Mouse (Mus musculus): ENCODE measurements around the gene Cxcr1.

- TF ChIP-seq POLR2A (IDR thresholded peaks at IDR 0.05; ENCODE audit: control insufficient read depth, extremely low read depth, insufficient read depth, low read length, poor library complexity) = no peak
- TF ChIP-seq CTCF (IDR thresholded peaks at IDR 0.05; ENCODE audit: borderline replicate concordance, control insufficient read depth, extremely low read depth, insufficient read depth, low read length, poor library complexity) = no peak
These were observed 40.8 kb downstream of the Cxcr1 start, which contains the start of gene Cxcr2 for GRCm38 (mm10) chr1:74153461-74154184.

Measured in thymus, adult 2 months (tissue).